Mouse (Mus musculus): Measurements from ENCODE around the gene Gm3667. TPM values are rescaled to one million over a fixed set of nuclear protein-coding genes. Genes with fewer than 3 reads are reported as not detected.
"Not testable (repeated sequence)": the region's sequence is repeated elsewhere in the genome, so short reads cannot be mapped to it uniquely, and the experiment has no call there.

Gm3667 gene
- polyA plus RNA-seq (2012; rRNA removed): not detected in 2 replicates

- H3K4me3 ChIP-seq (ENCODE audit: low read depth, low read length): 0 out of 2 replicates have a peak within 1 kb of the TSS, but pooled peaks have one; percentile 3
- WGBS: 3% methylated on average over 32 of the region's 43 CpGs
- H3K4me1 ChIP-seq (ENCODE audit: control insufficient read depth, insufficient read depth, insufficient read length, low read length); H3K36me3 ChIP-seq (ENCODE audit: control insufficient read depth, insufficient read depth, low read length); H3K27ac ChIP-seq (ENCODE audit: insufficient read depth, low read depth, low read length); H3K27me3 ChIP-seq (ENCODE audit: control insufficient read depth, insufficient read depth, low read length): not testable (repeated sequence)
Observed at GRCm38 (mm10) chr14:6889521-6890012, at the start of gene Gm3667. Gene Gm3667 (minus strand): TSS chr14:6889962.

- H3K27me3 ChIP-seq (ENCODE audit: control insufficient read depth, insufficient read depth, low read length); H3K4me1 ChIP-seq (ENCODE audit: control insufficient read depth, insufficient read depth, insufficient read length, low read length); H3K4me3 ChIP-seq (ENCODE audit: low read depth, low read length); H3K27ac ChIP-seq (ENCODE audit: insufficient read depth, low read depth, low read length); H3K36me3 ChIP-seq (ENCODE audit: control insufficient read depth, insufficient read depth, low read length): not testable (repeated sequence)
- 95% methylated on average over 19 of the region's 24 CpGs for WGBS
Observed at GRCm38 (mm10) chr14:6899881-6900280, 10.1 kb upstream of the Gm3667 start.

- H3K4me3 ChIP-seq (ENCODE audit: low read depth, low read length); H3K36me3 ChIP-seq (ENCODE audit: control insufficient read depth, insufficient read depth, low read length); H3K27ac ChIP-seq (ENCODE audit: insufficient read depth, low read depth, low read length); H3K27me3 ChIP-seq (ENCODE audit: control insufficient read depth, insufficient read depth, low read length); H3K4me1 ChIP-seq (ENCODE audit: control insufficient read depth, insufficient read depth, insufficient read length, low read length): not testable (repeated sequence)
- WGBS: 16% methylated on average over 5 of the region's 5 CpGs
Observed at GRCm38 (mm10) chr14:6888811-6889210, 951 bp downstream of the Gm3667 start.

- not testable (repeated sequence) for H3K27me3 ChIP-seq (ENCODE audit: control insufficient read depth, insufficient read depth, low read length); H3K4me3 ChIP-seq (ENCODE audit: low read depth, low read length); H3K36me3 ChIP-seq (ENCODE audit: control insufficient read depth, insufficient read depth, low read length); H3K4me1 ChIP-seq (ENCODE audit: control insufficient read depth, insufficient read depth, insufficient read length, low read length); H3K27ac ChIP-seq (ENCODE audit: insufficient read depth, low read depth, low read length)
- WGBS: no CpG with 5 or more reads among the region's 3 CpGs
Observed at GRCm38 (mm10) chr14:6840211-6840610, 49.6 kb downstream of the Gm3667 start, which contains the start of gene Gm3642. Gene Gm3642 (minus strand): TSS chr14:6840311.

- not testable (repeated sequence) for H3K4me3 ChIP-seq (ENCODE audit: low read depth, low read length); H3K36me3 ChIP-seq (ENCODE audit: control insufficient read depth, insufficient read depth, low read length); H3K4me1 ChIP-seq (ENCODE audit: control insufficient read depth, insufficient read depth, insufficient read length, low read length); H3K27ac ChIP-seq (ENCODE audit: insufficient read depth, low read depth, low read length); H3K27me3 ChIP-seq (ENCODE audit: control insufficient read depth, insufficient read depth, low read length)
- 36% methylated on average over 3 of the region's 3 CpGs for WGBS
Observed at GRCm38 (mm10) chr14:6823297-6823696, 66.5 kb downstream of the Gm3667 start.

Other genes starting within 250 kb of the Gm3667 start
- not detected in 2 replicates for gene Gm10251, start 205.8 kb downstream of the Gm3667 start, polyA plus RNA-seq (2012; rRNA removed)
- gene Gm8050, start 169.7 kb downstream of the Gm3667 start, polyA plus RNA-seq (2012; rRNA removed): not detected in 2 replicates
- gene Gm3636, start 147.6 kb downstream of the Gm3667 start, polyA plus RNA-seq (2012; rRNA removed): not detected in 2 replicates
- not detected in 2 replicates for gene Gm8362, start 115.6 kb downstream of the Gm3667 start, polyA plus RNA-seq (2012; rRNA removed)
- gene Gm3642, start 49.7 kb downstream of the Gm3667 start, polyA plus RNA-seq (2012; rRNA removed): not detected in 2 replicates
- gene Gm6356, start 83.9 kb upstream of the Gm3667 start, polyA plus RNA-seq (2012; rRNA removed): not detected in 2 replicates
- gene Gm10406, start 137.5 kb upstream of the Gm3667 start, polyA plus RNA-seq (2012; rRNA removed): not detected in 2 replicates
- not detected in 2 replicates for gene Gm3685, start 155.0 kb upstream of the Gm3667 start, polyA plus RNA-seq (2012; rRNA removed)
- gene Gm3696, start 210.7 kb upstream of the Gm3667 start, polyA plus RNA-seq (2012; rRNA removed): not detected in 2 replicates
- not detected in 2 replicates for gene Gm6676, start 235.4 kb upstream of the Gm3667 start, polyA plus RNA-seq (2012; rRNA removed)

Measured in small intestine, adult 2 months (tissue).